Mouse (Mus musculus): ENCODE results near the gene Cmss1. TPM values are rescaled to one million over a fixed set of nuclear protein-coding genes. Genes with fewer than 3 reads are reported as not detected.
A peak's percentile ranks its signal among the peaks of the same experiment; 100 is the strongest.

The Cmss1 gene
- polyA plus RNA-seq, 1 experiment from 2014 or later: 41.0 TPM

DNA sequence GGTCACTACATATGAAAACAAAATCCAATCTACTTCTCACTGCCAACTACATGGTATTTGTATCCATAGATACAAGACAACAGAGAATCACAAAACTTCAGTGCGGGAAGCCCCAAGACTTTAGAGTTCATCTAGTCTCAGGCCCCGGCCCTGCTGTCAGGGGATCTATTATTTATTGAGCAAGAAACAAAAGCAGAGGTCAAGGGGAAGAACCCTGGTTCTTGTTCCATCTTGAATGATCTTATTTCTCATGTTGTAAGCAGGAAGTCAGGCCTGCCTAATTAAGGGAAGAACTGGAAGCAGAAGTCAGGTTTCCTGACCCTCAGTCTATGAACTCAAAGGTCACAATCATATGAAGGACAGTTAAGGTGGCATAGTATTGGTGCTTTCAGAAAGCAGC lies 104.4 kb downstream of the Cmss1 start:
- H3K4me2 ChIP-seq (ENCODE audit: low read length): no peak overlapping the region
- 37% methylated on average over 2 of the region's 2 CpGs for whole genome bisulfite sequencing
- no peak for DNase-seq (ENCODE audit: low spot score)
- H3K36me3 ChIP-seq (ENCODE audit: control insufficient read depth, insufficient read depth, low read length): no peaks in the 10 kb centered on the region
- ATAC-seq: no peak
- no peaks in the 10 kb centered on the region for H3K4me1 ChIP-seq (ENCODE audit: control insufficient read depth, insufficient read depth, low read length)
- H3K9me3 ChIP-seq (replicated peaks; ENCODE audit: control insufficient read depth, low read length): no peaks in the 10 kb centered on the region
- no peaks in the 10 kb centered on the region for H3K27me3 ChIP-seq (replicated peaks; ENCODE audit: control insufficient read depth, insufficient read depth, low read length)
- no peak overlapping the region for H3K27ac ChIP-seq (ENCODE audit: low read depth, low read length)
- H3K9ac ChIP-seq (ENCODE audit: low read length): no peak overlapping the region
- no peak overlapping the region for H3K4me3 ChIP-seq (ENCODE audit: low read depth, low read length)

DNA sequence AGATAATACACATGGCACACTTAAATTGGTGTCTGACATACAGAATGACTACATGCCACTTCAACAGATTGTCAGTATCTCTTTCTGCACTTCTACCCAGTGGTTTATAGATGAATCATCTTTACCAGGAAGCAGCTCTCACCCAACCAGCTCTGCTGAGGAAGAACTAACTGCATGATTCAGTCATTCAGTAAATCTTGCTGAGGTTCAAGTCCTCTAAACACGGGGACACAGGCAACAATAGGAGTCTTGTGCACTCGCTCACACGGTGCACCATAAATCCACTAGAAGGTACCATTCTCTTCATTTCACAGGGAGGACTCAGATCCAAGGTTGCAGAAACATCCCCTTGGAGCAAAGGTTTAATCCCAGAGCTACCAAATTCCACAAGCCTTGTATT lies 105.8 kb downstream of the Cmss1 start:
- DNase-seq (ENCODE audit: low spot score): no peak
- H3K27ac ChIP-seq (ENCODE audit: low read depth, low read length): no peak overlapping the region

DNA sequence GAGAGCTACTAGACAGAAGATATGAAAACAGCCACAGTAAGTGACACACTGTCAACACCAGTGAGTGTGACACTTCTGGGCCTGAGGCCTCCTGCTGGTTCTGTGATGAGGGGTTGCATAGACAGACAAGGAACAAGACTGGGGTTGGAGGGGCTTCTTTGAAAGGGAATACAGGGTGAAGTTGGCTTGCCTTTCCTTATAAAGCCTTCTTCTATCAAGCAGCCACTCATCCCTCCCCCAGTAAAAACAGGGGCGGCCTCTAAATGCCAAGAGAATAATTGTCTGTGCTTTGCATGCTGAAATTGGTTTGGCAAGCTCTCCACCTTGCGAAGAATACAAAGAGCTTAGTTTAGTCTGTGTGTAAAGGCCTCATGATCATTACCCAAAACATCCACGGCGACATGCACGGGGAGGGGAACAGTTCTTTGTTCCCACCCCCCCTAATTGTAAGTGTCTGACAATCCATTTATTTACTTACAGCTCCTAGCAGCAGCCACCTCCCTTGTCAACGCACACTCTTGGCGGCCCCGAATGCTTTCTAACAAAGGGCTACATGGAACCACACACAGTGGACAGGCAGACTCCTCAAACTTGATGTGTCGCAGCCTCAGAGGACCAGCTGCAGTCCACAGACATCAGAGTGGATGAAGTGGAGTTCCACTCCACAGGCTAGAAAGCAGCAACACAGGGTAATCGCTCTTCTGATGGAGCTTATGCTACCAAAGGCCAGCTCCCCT lies 110.1 kb downstream of the Cmss1 start:
- peak; percentile 88 for DNase-seq (ENCODE audit: low spot score)
- Histone ChIP-seq H3K4me1 (ENCODE audit: control insufficient read depth, insufficient read depth, low read length) (peaks cover 8% of the 10 kb centered on the region), H3K4me3 (ENCODE audit: low read depth, low read length) (no peak overlapping the region), H3K4me2 (ENCODE audit: low read length) (no peak overlapping the region), H3K27ac (ENCODE audit: low read depth, low read length) (peak overlapping the region; percentile 33; the same call in 1 of the 2 replicates), H3K9ac (ENCODE audit: low read length) (no peak overlapping the region), H3K27me3 (replicated peaks; ENCODE audit: control insufficient read depth, insufficient read depth, low read length) (no peaks in the 10 kb centered on the region), H3K36me3 (ENCODE audit: control insufficient read depth, insufficient read depth, low read length) (no peaks in the 10 kb centered on the region), H3K9me3 (replicated peaks; ENCODE audit: control insufficient read depth, low read length) (no peaks in the 10 kb centered on the region)
- WGBS: 8% methylated on average over 10 of the region's 10 CpGs
- peak; percentile 94 for ATAC-seq

More for the DNA sequence above, 105.8 kb downstream of the Cmss1 start:
- Histone ChIP-seq H3K36me3 (ENCODE audit: control insufficient read depth, insufficient read depth, low read length) (no peaks in the 10 kb centered on the region), H3K27me3 (replicated peaks; ENCODE audit: control insufficient read depth, insufficient read depth, low read length) (no peaks in the 10 kb centered on the region), H3K4me3 (ENCODE audit: low read depth, low read length) (no peak overlapping the region), H3K9me3 (replicated peaks; ENCODE audit: control insufficient read depth, low read length) (no peaks in the 10 kb centered on the region), H3K9ac (ENCODE audit: low read length) (no peak overlapping the region), H3K4me1 (ENCODE audit: control insufficient read depth, insufficient read depth, low read length) (peaks cover 8% of the 10 kb centered on the region), H3K4me2 (ENCODE audit: low read length) (no peak overlapping the region)
- ATAC-seq: no peak
- 65% methylated on average over 3 of the region's 3 CpGs for WGBS

DNA sequence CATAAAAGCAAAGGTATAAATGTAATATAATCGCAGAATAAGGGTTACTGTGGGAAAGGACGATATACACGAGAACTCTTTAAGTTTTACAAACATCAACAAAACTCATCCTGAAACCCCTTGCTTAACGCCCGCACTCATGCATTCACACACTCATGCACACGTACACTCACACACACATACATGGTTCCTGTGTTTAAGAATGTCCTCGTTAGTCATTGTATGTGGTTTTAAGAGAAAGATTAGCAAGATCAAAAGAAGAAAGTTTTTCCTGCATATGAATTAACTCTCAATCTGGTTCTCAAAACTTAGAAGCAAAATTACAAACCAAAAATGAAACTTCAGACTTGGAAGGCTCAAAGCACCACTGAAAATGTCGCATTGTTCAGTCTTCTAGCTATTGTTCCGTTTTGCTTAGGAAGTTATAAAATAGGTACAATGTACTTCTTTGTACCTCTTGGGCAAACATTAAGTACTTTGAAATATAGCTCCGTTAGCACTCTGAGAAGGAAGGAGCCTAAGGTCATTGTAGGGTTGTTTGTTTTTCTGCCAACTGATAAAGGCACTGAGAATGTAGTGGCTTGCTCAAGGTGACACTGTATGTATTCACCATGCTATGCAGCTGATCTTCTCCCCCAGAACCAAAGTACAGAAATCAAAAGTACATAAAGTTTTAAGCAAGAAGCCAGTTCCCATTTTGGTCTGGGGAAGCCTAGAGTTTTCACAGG lies 111.0 kb downstream of the Cmss1 start:
- Histone ChIP-seq H3K4me1 (ENCODE audit: control insufficient read depth, insufficient read depth, low read length) (peaks cover 8% of the 10 kb centered on the region), H3K36me3 (ENCODE audit: control insufficient read depth, insufficient read depth, low read length) (no peaks in the 10 kb centered on the region), H3K4me3 (ENCODE audit: low read depth, low read length) (no peak overlapping the region), H3K9ac (ENCODE audit: low read length) (no peak overlapping the region), H3K4me2 (ENCODE audit: low read length) (no peak overlapping the region), H3K27me3 (replicated peaks; ENCODE audit: control insufficient read depth, insufficient read depth, low read length) (no peaks in the 10 kb centered on the region), H3K27ac (ENCODE audit: low read depth, low read length) (no peak overlapping the region), H3K9me3 (replicated peaks; ENCODE audit: control insufficient read depth, low read length) (no peaks in the 10 kb centered on the region)
- 68% methylated on average over 10 of the region's 10 CpGs for WGBS
- ATAC-seq (no peak), DNase-seq (ENCODE audit: low spot score) (no peak)

DNA sequence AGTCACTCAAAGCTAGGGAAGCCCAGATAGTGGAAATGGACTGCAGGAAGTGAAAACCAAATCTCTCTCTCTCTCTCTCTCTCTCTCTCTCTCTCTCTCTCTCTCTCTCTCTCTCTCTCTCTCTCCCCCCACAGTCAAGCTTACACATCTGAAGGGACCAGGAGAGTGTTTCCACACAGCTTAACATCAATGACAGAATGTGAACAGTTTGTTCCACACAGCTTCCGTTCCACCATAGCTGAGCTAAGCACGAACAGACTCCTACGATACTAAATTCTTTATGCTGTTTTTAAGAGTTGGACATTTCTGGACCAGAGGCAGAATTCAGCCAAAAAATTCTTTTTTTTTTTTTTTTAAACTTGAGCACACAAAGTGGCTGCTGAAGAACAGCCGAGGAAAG lies 114.8 kb downstream of the Cmss1 start:
- no peak for DNase-seq (ENCODE audit: low spot score)
- ATAC-seq: no peak
- no peak overlapping the region for H3K9ac ChIP-seq (ENCODE audit: low read length)
- H3K36me3 ChIP-seq (ENCODE audit: control insufficient read depth, insufficient read depth, low read length): no peaks in the 10 kb centered on the region
- 91% methylated on average over 4 of the region's 4 CpGs for WGBS
- no peak overlapping the region for H3K4me2 ChIP-seq (ENCODE audit: low read length)
- H3K27ac ChIP-seq (ENCODE audit: low read depth, low read length): no peak overlapping the region
- no peak overlapping the region for H3K4me3 ChIP-seq (ENCODE audit: low read depth, low read length)
- no peaks in the 10 kb centered on the region for H3K27me3 ChIP-seq (replicated peaks; ENCODE audit: control insufficient read depth, insufficient read depth, low read length)
- peaks cover 4% of the 10 kb centered on the region for H3K4me1 ChIP-seq (ENCODE audit: control insufficient read depth, insufficient read depth, low read length)
- H3K9me3 ChIP-seq (replicated peaks; ENCODE audit: control insufficient read depth, low read length): no peaks in the 10 kb centered on the region

DNA sequence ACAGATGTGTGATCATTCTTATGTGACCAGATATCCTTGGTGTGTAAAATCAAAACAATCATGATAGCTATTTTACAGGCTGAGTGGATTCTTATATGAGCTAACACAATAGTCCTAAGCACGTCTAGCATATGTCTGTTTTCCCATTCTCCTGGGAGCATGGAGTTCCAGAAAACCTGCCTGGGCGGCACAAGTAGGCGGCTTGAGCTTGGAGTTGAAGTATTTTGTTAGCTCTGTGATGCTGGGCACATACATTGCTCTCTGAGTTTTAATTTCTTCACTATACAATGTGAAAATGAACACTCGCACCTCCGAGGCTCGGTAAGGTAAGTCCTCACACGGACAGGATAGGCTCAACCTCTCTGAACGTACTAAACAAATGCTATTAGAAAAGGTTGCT lies 116.0 kb downstream of the Cmss1 start:
- H3K9ac ChIP-seq (ENCODE audit: low read length): no peak overlapping the region
- ATAC-seq (no peak), DNase-seq (ENCODE audit: low spot score) (no peak)
- no peaks in the 10 kb centered on the region for H3K9me3 ChIP-seq (replicated peaks; ENCODE audit: control insufficient read depth, low read length)
- 86% methylated on average over 8 of the region's 8 CpGs for WGBS
- no peak overlapping the region for H3K4me3 ChIP-seq (ENCODE audit: low read depth, low read length)
- no peaks in the 10 kb centered on the region for H3K27me3 ChIP-seq (replicated peaks; ENCODE audit: control insufficient read depth, insufficient read depth, low read length)
- H3K36me3 ChIP-seq (ENCODE audit: control insufficient read depth, insufficient read depth, low read length): no peaks in the 10 kb centered on the region
- H3K27ac ChIP-seq (ENCODE audit: low read depth, low read length): no peak overlapping the region
- no peak overlapping the region for H3K4me2 ChIP-seq (ENCODE audit: low read length)
- no peaks in the 10 kb centered on the region for H3K4me1 ChIP-seq (ENCODE audit: control insufficient read depth, insufficient read depth, low read length)

DNA sequence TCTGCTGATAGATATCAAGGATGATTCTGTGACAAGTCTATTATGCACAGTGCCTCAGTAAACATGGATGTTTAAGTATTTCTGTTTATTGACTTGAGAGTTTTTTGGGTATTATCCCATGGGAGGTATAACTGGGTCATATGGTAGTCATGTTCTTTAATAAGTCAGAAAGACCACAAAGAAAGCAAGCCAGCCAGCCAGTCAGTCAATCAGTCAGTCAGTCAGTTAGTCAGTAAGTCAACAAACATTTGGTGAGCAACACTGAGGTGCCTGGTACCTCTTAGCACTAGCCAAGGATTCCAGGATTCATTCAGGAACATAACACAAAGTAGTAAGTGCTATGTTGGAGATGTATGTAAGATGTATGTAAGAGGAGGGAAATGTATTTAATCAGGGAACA lies 118.0 kb downstream of the Cmss1 start:
- no peaks in the 10 kb centered on the region for H3K9me3 ChIP-seq (replicated peaks; ENCODE audit: control insufficient read depth, low read length)
- no peak overlapping the region for H3K9ac ChIP-seq (ENCODE audit: low read length)
- no peak overlapping the region for H3K4me3 ChIP-seq (ENCODE audit: low read depth, low read length)

DNA sequence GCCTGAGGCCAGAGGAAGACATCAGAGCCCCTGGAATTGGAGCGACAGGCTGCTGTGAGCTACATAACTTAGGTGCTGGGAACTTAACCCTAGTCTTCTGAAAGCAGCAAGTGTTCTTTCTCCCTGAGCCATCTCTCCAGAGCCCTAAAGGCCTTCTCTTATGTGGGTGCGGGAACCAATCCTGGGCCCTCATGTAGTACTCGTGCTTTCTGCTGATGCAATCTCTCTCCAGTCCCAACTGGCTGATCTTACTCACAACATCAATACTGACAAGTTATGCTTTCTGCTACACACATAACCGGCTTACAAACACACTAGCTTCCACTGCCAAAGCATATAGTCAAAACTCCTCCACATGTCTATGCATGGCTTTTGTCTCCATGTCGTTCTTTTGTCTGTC lies 120.4 kb downstream of the Cmss1 start:
- 83% methylated on average over 5 of the region's 5 CpGs for WGBS
- no peaks in the 10 kb centered on the region for H3K27me3 ChIP-seq (replicated peaks; ENCODE audit: control insufficient read depth, insufficient read depth, low read length)
- H3K36me3 ChIP-seq (ENCODE audit: control insufficient read depth, insufficient read depth, low read length): no peaks in the 10 kb centered on the region
- H3K4me2 ChIP-seq (ENCODE audit: low read length): no peak overlapping the region
- ATAC-seq (no peak), DNase-seq (ENCODE audit: low spot score) (no peak)
- H3K9ac ChIP-seq (ENCODE audit: low read length): no peak overlapping the region
- H3K4me3 ChIP-seq (ENCODE audit: low read depth, low read length): no peak overlapping the region
- H3K4me1 ChIP-seq (ENCODE audit: control insufficient read depth, insufficient read depth, low read length): no peaks in the 10 kb centered on the region
- H3K27ac ChIP-seq (ENCODE audit: low read depth, low read length): no peak overlapping the region
- H3K9me3 ChIP-seq (replicated peaks; ENCODE audit: control insufficient read depth, low read length): no peaks in the 10 kb centered on the region

More for the DNA sequence above, 118.0 kb downstream of the Cmss1 start:
- no peak overlapping the region for H3K4me2 ChIP-seq (ENCODE audit: low read length)
- DNase-seq (ENCODE audit: low spot score) (no peak), ATAC-seq (no peak)
- H3K27me3 ChIP-seq (replicated peaks; ENCODE audit: control insufficient read depth, insufficient read depth, low read length): no peaks in the 10 kb centered on the region
- no peaks in the 10 kb centered on the region for H3K4me1 ChIP-seq (ENCODE audit: control insufficient read depth, insufficient read depth, low read length)
- H3K36me3 ChIP-seq (ENCODE audit: control insufficient read depth, insufficient read depth, low read length): no peaks in the 10 kb centered on the region
- H3K27ac ChIP-seq (ENCODE audit: low read depth, low read length): no peak overlapping the region

DNA sequence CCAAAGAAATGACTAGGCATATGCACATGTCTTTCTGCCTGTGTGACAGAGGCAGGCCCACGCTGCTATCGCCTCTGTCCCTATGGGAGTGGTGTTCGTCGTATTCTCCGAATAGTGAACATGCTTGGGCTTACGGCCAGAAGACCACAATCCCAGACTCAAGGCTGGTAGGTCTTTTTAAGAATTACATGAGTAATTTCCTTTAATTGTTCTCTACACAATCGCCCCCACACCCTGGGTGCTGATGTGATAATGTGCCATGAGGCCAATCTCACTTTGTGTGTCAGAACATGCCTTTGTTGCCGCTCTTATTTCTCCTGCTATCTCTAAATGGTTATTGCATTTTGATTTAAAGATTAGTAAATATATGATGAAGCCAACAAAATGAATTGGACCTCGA lies 121.4 kb downstream of the Cmss1 start:
- WGBS: 67% methylated on average over 9 of the region's 9 CpGs
- Histone ChIP-seq H3K4me2 (ENCODE audit: low read length) (no peak overlapping the region), H3K27ac (ENCODE audit: low read depth, low read length) (no peak overlapping the region), H3K36me3 (ENCODE audit: control insufficient read depth, insufficient read depth, low read length) (no peaks in the 10 kb centered on the region), H3K4me3 (ENCODE audit: low read depth, low read length) (no peak overlapping the region), H3K27me3 (replicated peaks; ENCODE audit: control insufficient read depth, insufficient read depth, low read length) (no peaks in the 10 kb centered on the region), H3K9me3 (replicated peaks; ENCODE audit: control insufficient read depth, low read length) (no peaks in the 10 kb centered on the region), H3K4me1 (ENCODE audit: control insufficient read depth, insufficient read depth, low read length) (no peaks in the 10 kb centered on the region), H3K9ac (ENCODE audit: low read length) (no peak overlapping the region)
- ATAC-seq (no peak), DNase-seq (ENCODE audit: low spot score) (peak; percentile 16)
